Mouse (Mus musculus) small intestine, adult 2 months (tissue): ENCODE results near the gene Nsun4.

Source experiments
- CTCF ChIP-seq: fragments of 200-500 bp; IDR thresholded peaks from 2 replicates; pipeline ENCODE4 v1.5.1; 2012; ENCODE audit warnings: low read depth, mild to moderate bottlenecking, control low read depth, inconsistent platforms, low read length, moderate library complexity, mixed read lengths; ENCODE audit not compliant: insufficient replicate concordance, insufficient read length; ENCODE audit errors: extremely low read depth
- POLR2A ChIP-seq: fragments of 200-500 bp; IDR thresholded peaks from 2 replicates; pipeline ENCODE4 v1.6.1; 2012; ENCODE audit warnings: low read depth, mild to moderate bottlenecking, control low read depth, inconsistent platforms, low read length, moderate library complexity

- no peak for TF ChIP-seq CTCF
- no peak for TF ChIP-seq POLR2A
Measured at GRCm38 (mm10) chr4:116097211-116097610, 43.5 kb upstream of the Nsun4 start.
